Comparison of ENCODE assay signal across 27 mouse cellular contexts in the genomic region with DNA sequence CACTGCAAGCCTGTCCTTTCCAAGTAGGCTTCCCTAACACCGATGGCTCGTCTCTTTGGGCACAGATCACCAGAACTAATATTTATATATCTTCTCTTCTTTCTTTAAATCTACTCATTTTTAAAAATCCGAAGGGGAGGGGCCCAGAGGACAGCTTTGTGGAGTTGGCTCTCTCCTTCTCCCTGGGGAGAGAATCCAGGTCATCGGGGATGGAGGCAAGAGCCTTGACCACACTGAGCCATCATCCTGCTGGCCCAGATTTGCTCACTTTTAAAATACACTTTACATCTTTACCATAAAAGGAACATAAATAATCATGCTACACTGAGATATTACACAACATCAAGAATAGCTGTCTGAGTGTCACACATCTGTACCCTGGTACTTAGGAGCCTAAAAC. TPM values are rescaled to one million over a fixed set of nuclear protein-coding genes. Genes with fewer than 3 reads are reported as not detected.
DNase-seq lines count a peak whose midpoint lies in the region; ATAC-seq and TF ChIP-seq lines count a peak whose summit lies in the region.
"Had no signal": no experiment of that assay in that cellular context is flagged by ENCODE, and none has a peak within 500 bp of the region (broad histone marks: within the 10 kb centered on the region; RNA-seq: fewer than 3 reads in every experiment).

No protein-coding gene starts in this region.

- H3K4me1 ChIP-seq in heart, embryonic 10.5 days = peaks cover 54% of the 10 kb centered on the region
- H3K4me1 ChIP-seq in lung, postnatal 0 days (ENCODE audit: insufficient read depth, low read depth, low read length) = peaks cover 4% of the 10 kb centered on the region; the same call in 1 of the 2 replicates

- no peak for TF ChIP-seq CTCF in layer of hippocampus, adult 2 months (conservative IDR thresholded peaks at IDR 0.05)
- TF ChIP-seq CTCF in lung, postnatal 0 days (IDR thresholded peaks at IDR 0.05) = no peak

- no peaks in the 10 kb centered on the region for H3K9me3 ChIP-seq in heart, embryonic 10.5 days
- H3K9me3 ChIP-seq in lung, postnatal 0 days (ENCODE audit: low read length) = no peaks in the 10 kb centered on the region
- H3K9me3 ChIP-seq: hindbrain, embryonic 10.5 days; hindbrain, embryonic 15.5 days; liver, embryonic 13.5 days; midbrain, embryonic 12.5 days; neural tube, embryonic 12.5 days had no signal

- H3K4me3 ChIP-seq in heart, embryonic 10.5 days = no peak overlapping the region
- no peak overlapping the region for H3K4me3 ChIP-seq in layer of hippocampus, adult 2 months
- H3K4me3 ChIP-seq in lung, postnatal 0 days (ENCODE audit: low read depth, low read length) = no peak overlapping the region
- H3K4me3 ChIP-seq: erythroblast, embryonic 14.5 days; hindbrain, embryonic 10.5 days; hindbrain, embryonic 15.5 days; liver, embryonic 13.5 days; midbrain, embryonic 12.5 days; myocyte; neural tube, embryonic 12.5 days had no signal

- no peak overlapping the region for H3K9ac ChIP-seq in lung, postnatal 0 days (replicated peaks; ENCODE audit: low read depth)
- H3K9ac ChIP-seq: hindbrain, embryonic 15.5 days; liver, embryonic 13.5 days; midbrain, embryonic 12.5 days; neural tube, embryonic 12.5 days had no signal

- no peak for ATAC-seq in lung, postnatal 0 days
- ATAC-seq: forebrain, embryonic 16.5 days; inflammation-experienced regulatory T-cells, adult 6 months had no signal

- H3K27me3 ChIP-seq in heart, embryonic 10.5 days (ENCODE audit: insufficient read depth, poor library complexity, severe bottlenecking) = no peaks in the 10 kb centered on the region
- H3K27me3 ChIP-seq in lung, postnatal 0 days (replicated peaks; ENCODE audit: insufficient read depth, low read length) = no peaks in the 10 kb centered on the region
- H3K27me3 ChIP-seq: hindbrain, embryonic 15.5 days; liver, embryonic 13.5 days; midbrain, embryonic 12.5 days; neural tube, embryonic 12.5 days had no signal

- TF ChIP-seq EP300 in lung, postnatal 0 days (IDR thresholded peaks at IDR 0.05) = no peak

- 0 out of 2 replicates have a peak overlapping the region, but pooled peaks have one; percentile 0 for H3K27ac ChIP-seq in heart, embryonic 10.5 days
- peak overlapping the region; percentile 8; the same call in 1 of the 2 replicates for H3K27ac ChIP-seq in layer of hippocampus, adult 2 months
- peak overlapping the region; percentile 33 for H3K27ac ChIP-seq in lung, postnatal 0 days (ENCODE audit: low read length)
- H3K27ac ChIP-seq: hindbrain, embryonic 10.5 days; hindbrain, embryonic 15.5 days; liver, embryonic 13.5 days; midbrain, embryonic 12.5 days; neural tube, embryonic 12.5 days had no signal

- 79% methylated on average over 4 of the region's 4 CpGs for WGBS in heart, embryonic 10.5 days
- WGBS in lung, postnatal 0 days = 50% methylated on average over 4 of the region's 4 CpGs

- no peak for DNase-seq in heart, embryonic 10.5 days (ENCODE audit: low spot score)
- DNase-seq in heart, adult 9 months (ENCODE audit: low spot score in 2 of 2) = no peak
- no peak for DNase-seq in layer of hippocampus, adult 2 months (ENCODE audit: low spot score in 2 of 2)
- no peak for DNase-seq in layer of hippocampus, postnatal 36 days
- DNase-seq in lung, postnatal 0 days (ENCODE audit: low spot score) = peak; percentile 34
- DNase-seq in lung, postnatal 10 days = no peak
- no peak for DNase-seq in cerebellum, adult 11-12 months
- DNase-seq: adrenal gland, postnatal 36 days; cerebellum, adult 2 months; cerebellum, postnatal 14 days; gastrocnemius, postnatal 14 days; kidney, adult 11 months; kidney, postnatal 14 days; liver, embryonic 13.5 days; lung, adult 2 months; right cerebral cortex, adult 18-20 months; spleen, adult 18-20 months; thymus, adult 18-20 months; thymus, postnatal 25 days had no signal

- H3K36me3 ChIP-seq in heart, embryonic 10.5 days = no peaks in the 10 kb centered on the region
- no peaks in the 10 kb centered on the region for H3K36me3 ChIP-seq in lung, postnatal 0 days (ENCODE audit: insufficient read depth, low read length)
- H3K36me3 ChIP-seq: hindbrain, embryonic 10.5 days; hindbrain, embryonic 15.5 days; liver, embryonic 13.5 days; midbrain, embryonic 12.5 days; neural tube, embryonic 12.5 days had no signal

- H3K4me2 ChIP-seq in lung, postnatal 0 days (replicated peaks; ENCODE audit: low read depth, low read length) = no peak overlapping the region
- H3K4me2 ChIP-seq: hindbrain, embryonic 15.5 days; liver, embryonic 13.5 days; midbrain, embryonic 12.5 days; neural tube, embryonic 12.5 days had no signal

RNA-seq across cellular contexts. Expression of gene Ksr1, which starts 35.8 kb away (rescaled TPM):
- polyA plus RNA-seq in heart, embryonic 10.5 days (2016; fragmentation: Nextera tagmentation; extraction: Ambion mirVana) = 1.9 and 3.3 TPM in 2 replicates
- 100 to 1,000 TPM; 230 to 231 TPM for total RNA-seq in layer of hippocampus, adult 2 months (2021)
- 100 to 1,000 TPM; 183 to 261 TPM for total RNA-seq in layer of hippocampus, postnatal 36 days (2021)
- polyA plus RNA-seq in lung, postnatal 0 days (2015; fragmentation: Nextera tagmentation; extraction: Ambion mirVana) = 2.3 TPM in 2 replicates
